Mouse (Mus musculus): Measurements from ENCODE around the gene Pdia4. TPM values are rescaled to one million over a fixed set of nuclear protein-coding genes. Genes with fewer than 3 reads are reported as not detected.

Gene Pdia4
- total and polyA plus RNA-seq, 3 experiments: 91.4 to 112 TPM; not detected in 1

GRCm38 (mm10) chr6:47792533-47792932, 20.7 kb downstream of the Pdia4 start:
- H3K9me3 ChIP-seq (replicated peaks; ENCODE audit: insufficient read depth, low read length): no peaks in the 10 kb centered on the region
- no peak overlapping the region for H3K27ac ChIP-seq (ENCODE audit: control insufficient read depth, low read depth, low read length)
- peaks cover 3 to 14% of the 10 kb centered on the region in 2 experiments for H3K4me1 ChIP-seq (ENCODE audit: control insufficient read depth in 1 of 2, insufficient read depth in 2 of 2, low read length in 2 of 2)
- no peak overlapping the region for H3K4me3 ChIP-seq (ENCODE audit: control insufficient read depth in 1 of 2, insufficient read depth in 1 of 2, low read depth in 2 of 2, low read length in 2 of 2)
- peaks cover 3% of the 10 kb centered on the region; the same call in 1 of the 2 replicates for H3K79me2 ChIP-seq (ENCODE audit: control insufficient read depth, insufficient read depth, low read length, poor library complexity)
- TF ChIP-seq MAZ (IDR thresholded peaks at IDR 0.05; ENCODE audit: low read depth, low read length) (no peak), RCOR1 (IDR thresholded peaks at IDR 0.05; ENCODE audit: low read depth, low read length) (no peak), ELF1 (IDR thresholded peaks at IDR 0.05; ENCODE audit: low read depth, low read length) (no peak), CHD2 (IDR thresholded peaks at IDR 0.05; ENCODE audit: low read length) (no peak), ZNF384 (IDR thresholded peaks at IDR 0.05; ENCODE audit: low read depth, low read length) (no peak), TAL1 (IDR thresholded peaks at IDR 0.05; ENCODE audit: low read length) (no peak), MYC (IDR thresholded peaks at IDR 0.05; ENCODE audit: low read depth, low read length) (no peak), POLR2A (IDR thresholded peaks at IDR 0.05; ENCODE audit: control insufficient read depth in 1 of 2, insufficient read depth in 1 of 2, low read depth in 1 of 2, low read length in 2 of 2, poor library complexity in 1 of 2) (no peak), RAD21 (IDR thresholded peaks at IDR 0.05; ENCODE audit: low read depth, low read length) (no peak), CHD1 (IDR thresholded peaks at IDR 0.05; ENCODE audit: low read depth, low read length) (no peak), ZKSCAN1 (IDR thresholded peaks at IDR 0.05; ENCODE audit: low read depth, low read length) (no peak)
- no peak overlapping the region for H3K9ac ChIP-seq (ENCODE audit: control insufficient read depth, low read depth, low read length, poor library complexity, severe bottlenecking)
- no peaks in the 10 kb centered on the region for H3K27me3 ChIP-seq (ENCODE audit: control insufficient read depth in 1 of 2, insufficient read depth in 2 of 2, low read length in 2 of 2)
- DNase-seq (ENCODE audit: low read depth, low spot score): no peak
- peaks cover 6 to 19% of the 10 kb centered on the region in 2 experiments for H3K36me3 ChIP-seq (ENCODE audit: control insufficient read depth in 1 of 2, insufficient read depth in 2 of 2, low read length in 2 of 2)

GRCm38 (mm10) chr6:47790745-47791144, 22.5 kb downstream of the Pdia4 start:
- H3K27me3 ChIP-seq (ENCODE audit: control insufficient read depth in 1 of 2, insufficient read depth in 2 of 2, low read length in 2 of 2): no peaks in the 10 kb centered on the region
- H3K36me3 ChIP-seq (ENCODE audit: control insufficient read depth in 1 of 2, insufficient read depth in 2 of 2, low read length in 2 of 2): peaks cover under 1 to 25% of the 10 kb centered on the region in 2 experiments; a peak in 3 of 4 replicates
- H3K4me1 ChIP-seq (ENCODE audit: control insufficient read depth in 1 of 2, insufficient read depth in 2 of 2, low read length in 2 of 2): peaks cover 3 to 18% of the 10 kb centered on the region in 2 experiments
- H3K4me3 ChIP-seq (ENCODE audit: control insufficient read depth in 1 of 2, insufficient read depth in 1 of 2, low read depth in 2 of 2, low read length in 2 of 2): peak overlapping the region in 1 of 2 experiments; percentile 38; a peak in 2 of 4 replicates
- peak overlapping the region; percentile 62 for H3K27ac ChIP-seq (ENCODE audit: control insufficient read depth, low read depth, low read length)
- TF ChIP-seq RCOR1 (IDR thresholded peaks at IDR 0.05; ENCODE audit: low read depth, low read length): no peak
- TF ChIP-seq POLR2AphosphoS5 (IDR thresholded peaks at IDR 0.05; ENCODE audit: borderline replicate concordance, low read depth, low read length): no peak
- TF ChIP-seq ELF1 (IDR thresholded peaks at IDR 0.05; ENCODE audit: low read depth, low read length): no peak
- no peak for TF ChIP-seq ZKSCAN1 (IDR thresholded peaks at IDR 0.05; ENCODE audit: low read depth, low read length)
- TF ChIP-seq CTCF (IDR thresholded peaks at IDR 0.05 in 2 of 3, conservative IDR thresholded peaks at IDR 0.05 in 1 of 3; ENCODE audit: control insufficient read depth in 1 of 3, insufficient read depth in 1 of 3, low read depth in 2 of 3, low read length in 3 of 3, poor library complexity in 1 of 3, severe bottlenecking in 1 of 3): no peak
- TF ChIP-seq NRF1 (IDR thresholded peaks at IDR 0.05; ENCODE audit: insufficient read depth, low read depth, low read length, poor library complexity, severe bottlenecking): no peak
- TF ChIP-seq GABPA (IDR thresholded peaks at IDR 0.05; ENCODE audit: low read depth, low read length): no peak
- TF ChIP-seq TCF12 (IDR thresholded peaks at IDR 0.05; ENCODE audit: low read depth, low read length): no peak
- TF ChIP-seq GATA1 (IDR thresholded peaks at IDR 0.05; ENCODE audit: low read depth, low read length): no peak
- no peak for TF ChIP-seq ZNF384 (IDR thresholded peaks at IDR 0.05; ENCODE audit: low read depth, low read length)
- peak; percentile 90 for DNase-seq (ENCODE audit: low read depth, low spot score)
- H3K79me2 ChIP-seq (ENCODE audit: control insufficient read depth, insufficient read depth, low read length, poor library complexity): peaks cover 3% of the 10 kb centered on the region; the same call in 1 of the 2 replicates
- H3K9me3 ChIP-seq (replicated peaks; ENCODE audit: insufficient read depth, low read length): no peaks in the 10 kb centered on the region
- peak overlapping the region; percentile 39; the same call in 1 of the 2 replicates for H3K9ac ChIP-seq (ENCODE audit: control insufficient read depth, low read depth, low read length, poor library complexity, severe bottlenecking)
